Mouse (Mus musculus): ENCODE measurements around the gene Pygm. TPM values are rescaled to one million over a fixed set of nuclear protein-coding genes. Genes with fewer than 3 reads are reported as not detected.

Gene Pygm
- polyA plus RNA-seq, 1 experiment from 2014 or later, result 1.6 TPM

GRCm38 (mm10) chr19:6405433-6405832 lies 21.2 kb downstream of the Pygm start:
- Histone ChIP-seq H3K4me2 (replicated peaks; ENCODE audit: low read depth, low read length) (no peak overlapping the region), H3K36me3 (ENCODE audit: control insufficient read depth, insufficient read depth, low read length) (no peaks in the 10 kb centered on the region), H3K9me3 (ENCODE audit: control insufficient read depth, low read length) (no peaks in the 10 kb centered on the region), H3K9ac (ENCODE audit: low read depth, low read length) (no peak overlapping the region), H3K27ac (ENCODE audit: low read depth, low read length) (no peak overlapping the region), H3K4me3 (ENCODE audit: low read depth, low read length) (no peak overlapping the region), H3K27me3 (ENCODE audit: control insufficient read depth, insufficient read depth, low read length) (peaks cover 15% of the 10 kb centered on the region), H3K4me1 (replicated peaks; ENCODE audit: control insufficient read depth, insufficient read depth, low read length) (peaks cover 16% of the 10 kb centered on the region)
- no peak for ATAC-seq (ENCODE audit: low FRiP score)
- 67% methylated on average over 10 of the region's 10 CpGs for WGBS
- no peak for DNase-seq (ENCODE audit: low spot score)

GRCm38 (mm10) chr19:6407109-6407508 lies 22.9 kb downstream of the Pygm start:
- H3K27me3 ChIP-seq (ENCODE audit: control insufficient read depth, insufficient read depth, low read length), result peaks cover 3% of the 10 kb centered on the region; the same call in 1 of the 2 replicates
- no peaks in the 10 kb centered on the region for H3K36me3 ChIP-seq (ENCODE audit: control insufficient read depth, insufficient read depth, low read length)
- H3K9me3 ChIP-seq (ENCODE audit: control insufficient read depth, low read length), result no peaks in the 10 kb centered on the region
- no peak overlapping the region for H3K27ac ChIP-seq (ENCODE audit: low read depth, low read length)
- 72% methylated on average over 8 of the region's 8 CpGs for WGBS
- no peak overlapping the region for H3K4me2 ChIP-seq (replicated peaks; ENCODE audit: low read depth, low read length)
- no peak overlapping the region for H3K4me3 ChIP-seq (ENCODE audit: low read depth, low read length)
- no peak overlapping the region for H3K9ac ChIP-seq (ENCODE audit: low read depth, low read length)
- ATAC-seq (ENCODE audit: low FRiP score) (no peak), DNase-seq (ENCODE audit: low spot score) (no peak)
- peaks cover 8% of the 10 kb centered on the region for H3K4me1 ChIP-seq (replicated peaks; ENCODE audit: control insufficient read depth, insufficient read depth, low read length)

GRCm38 (mm10) chr19:6407816-6408510 lies 23.8 kb downstream of the Pygm start:
- no peak for ATAC-seq (ENCODE audit: low FRiP score)

GRCm38 (mm10) chr19:6408749-6409148 lies 24.6 kb downstream of the Pygm start:
- no peak for DNase-seq (ENCODE audit: low spot score)
- H3K4me2 ChIP-seq (replicated peaks; ENCODE audit: low read depth, low read length), result no peak overlapping the region

More at GRCm38 (mm10) chr19:6407816-6408510, 23.8 kb downstream of the Pygm start:
- no peaks in the 10 kb centered on the region for H3K36me3 ChIP-seq (ENCODE audit: control insufficient read depth, insufficient read depth, low read length)
- no peak overlapping the region for H3K4me2 ChIP-seq (replicated peaks; ENCODE audit: low read depth, low read length)
- 48% methylated on average over 16 of the region's 16 CpGs for WGBS
- H3K4me3 ChIP-seq (ENCODE audit: low read depth, low read length), result no peak overlapping the region
- H3K27me3 ChIP-seq (ENCODE audit: control insufficient read depth, insufficient read depth, low read length), result peaks cover under 1% of the 10 kb centered on the region; the same call in 1 of the 2 replicates
- H3K9me3 ChIP-seq (ENCODE audit: control insufficient read depth, low read length), result no peaks in the 10 kb centered on the region
- no peak overlapping the region for H3K27ac ChIP-seq (ENCODE audit: low read depth, low read length)
- no peak for DNase-seq (ENCODE audit: low spot score)
- peaks cover 8% of the 10 kb centered on the region for H3K4me1 ChIP-seq (replicated peaks; ENCODE audit: control insufficient read depth, insufficient read depth, low read length)
- 0 out of 2 replicates have a peak overlapping the region, but pooled peaks have one; percentile 15 for H3K9ac ChIP-seq (ENCODE audit: low read depth, low read length)

GRCm38 (mm10) chr19:6409176-6409575 lies 25.0 kb downstream of the Pygm start:
- Histone ChIP-seq H3K4me1 (replicated peaks; ENCODE audit: control insufficient read depth, insufficient read depth, low read length) (no peaks in the 10 kb centered on the region), H3K36me3 (ENCODE audit: control insufficient read depth, insufficient read depth, low read length) (no peaks in the 10 kb centered on the region), H3K4me2 (replicated peaks; ENCODE audit: low read depth, low read length) (no peak overlapping the region), H3K9ac (ENCODE audit: low read depth, low read length) (no peak overlapping the region), H3K27ac (ENCODE audit: low read depth, low read length) (no peak overlapping the region), H3K9me3 (ENCODE audit: control insufficient read depth, low read length) (no peaks in the 10 kb centered on the region), H3K27me3 (ENCODE audit: control insufficient read depth, insufficient read depth, low read length) (no peaks in the 10 kb centered on the region), H3K4me3 (ENCODE audit: low read depth, low read length) (no peak overlapping the region)
- DNase-seq (ENCODE audit: low spot score), result no peak
- 79% methylated on average over 5 of the region's 5 CpGs for WGBS
- no peak for ATAC-seq (ENCODE audit: low FRiP score)

More at GRCm38 (mm10) chr19:6408749-6409148, 24.6 kb downstream of the Pygm start:
- no peak overlapping the region for H3K9ac ChIP-seq (ENCODE audit: low read depth, low read length)
- WGBS, result 77% methylated on average over 8 of the region's 8 CpGs
- H3K4me1 ChIP-seq (replicated peaks; ENCODE audit: control insufficient read depth, insufficient read depth, low read length), result peaks cover under 1% of the 10 kb centered on the region; the same call in 1 of the 2 replicates
- H3K9me3 ChIP-seq (ENCODE audit: control insufficient read depth, low read length), result no peaks in the 10 kb centered on the region
- H3K27me3 ChIP-seq (ENCODE audit: control insufficient read depth, insufficient read depth, low read length), result no peaks in the 10 kb centered on the region
- no peak overlapping the region for H3K27ac ChIP-seq (ENCODE audit: low read depth, low read length)
- no peak for ATAC-seq (ENCODE audit: low FRiP score)
- no peaks in the 10 kb centered on the region for H3K36me3 ChIP-seq (ENCODE audit: control insufficient read depth, insufficient read depth, low read length)
- H3K4me3 ChIP-seq (ENCODE audit: low read depth, low read length), result no peak overlapping the region

- Histone ChIP-seq H3K4me3 (ENCODE audit: low read depth, low read length) (no peak overlapping the region), H3K27ac (ENCODE audit: low read depth, low read length) (no peak overlapping the region), H3K4me2 (replicated peaks; ENCODE audit: low read depth, low read length) (no peak overlapping the region), H3K27me3 (ENCODE audit: control insufficient read depth, insufficient read depth, low read length) (no peaks in the 10 kb centered on the region), H3K9me3 (ENCODE audit: control insufficient read depth, low read length) (no peaks in the 10 kb centered on the region), H3K4me1 (replicated peaks; ENCODE audit: control insufficient read depth, insufficient read depth, low read length) (no peaks in the 10 kb centered on the region), H3K36me3 (ENCODE audit: control insufficient read depth, insufficient read depth, low read length) (no peaks in the 10 kb centered on the region), H3K9ac (ENCODE audit: low read depth, low read length) (no peak overlapping the region)
- no peak for ATAC-seq (ENCODE audit: low FRiP score)
- DNase-seq (ENCODE audit: low spot score), result no peak
- WGBS, result 90% methylated on average over 5 of the region's 5 CpGs
Observed at GRCm38 (mm10) chr19:6409936-6410335, 25.7 kb downstream of the Pygm start.

GRCm38 (mm10) chr19:6412798-6413197 lies 28.6 kb downstream of the Pygm start:
- Histone ChIP-seq H3K27ac (ENCODE audit: low read depth, low read length) (no peak overlapping the region), H3K4me3 (ENCODE audit: low read depth, low read length) (no peak overlapping the region), H3K4me1 (replicated peaks; ENCODE audit: control insufficient read depth, insufficient read depth, low read length) (peaks cover 20% of the 10 kb centered on the region), H3K9me3 (ENCODE audit: control insufficient read depth, low read length) (no peaks in the 10 kb centered on the region), H3K36me3 (ENCODE audit: control insufficient read depth, insufficient read depth, low read length) (no peaks in the 10 kb centered on the region), H3K4me2 (replicated peaks; ENCODE audit: low read depth, low read length) (no peak overlapping the region), H3K27me3 (ENCODE audit: control insufficient read depth, insufficient read depth, low read length) (no peaks in the 10 kb centered on the region), H3K9ac (ENCODE audit: low read depth, low read length) (no peak overlapping the region)
- DNase-seq (ENCODE audit: low spot score), result no peak
- no peak for ATAC-seq (ENCODE audit: low FRiP score)
- 63% methylated on average over 14 of the region's 14 CpGs for WGBS

- H3K27me3 ChIP-seq (ENCODE audit: control insufficient read depth, insufficient read depth, low read length), result peaks cover 17% of the 10 kb centered on the region
- H3K4me3 ChIP-seq (ENCODE audit: low read depth, low read length), result no peak overlapping the region
- no peaks in the 10 kb centered on the region for H3K36me3 ChIP-seq (ENCODE audit: control insufficient read depth, insufficient read depth, low read length)
- ATAC-seq (ENCODE audit: low FRiP score) (no peak), DNase-seq (ENCODE audit: low spot score) (peak; percentile 28)
- H3K9ac ChIP-seq (ENCODE audit: low read depth, low read length), result peak overlapping the region; percentile 42; the same call in 1 of the 2 replicates
- 37% methylated on average over 6 of the region's 6 CpGs for WGBS
- H3K9me3 ChIP-seq (ENCODE audit: control insufficient read depth, low read length), result no peaks in the 10 kb centered on the region
- 0 out of 2 replicates have a peak overlapping the region, but pooled peaks have one; percentile 11 for H3K4me2 ChIP-seq (replicated peaks; ENCODE audit: low read depth, low read length)
- H3K27ac ChIP-seq (ENCODE audit: low read depth, low read length), result peak overlapping the region; percentile 61
- peaks cover 24% of the 10 kb centered on the region for H3K4me1 ChIP-seq (replicated peaks; ENCODE audit: control insufficient read depth, insufficient read depth, low read length)
Observed at GRCm38 (mm10) chr19:6415454-6415853, 31.3 kb downstream of the Pygm start.
